Mouse (Mus musculus) cerebellum, adult 2 months (tissue): Measurements from ENCODE around the gene Raf1. TPM values are rescaled to one million over a fixed set of nuclear protein-coding genes. Genes with fewer than 3 reads are reported as not detected.

Source experiments
- DNase-seq, 2 experiments: peaks; one replicate each; pipeline ENCODE4 v3.0.0; 2021
- H3K27ac ChIP-seq: fragments of 200-500 bp; 2 replicates; pipeline ENCODE4 v1.5.1; 2012; ENCODE audit warnings: low read length, control low read depth, inconsistent platforms; ENCODE audit not compliant: insufficient read depth
- H3K27me3 ChIP-seq: fragments of 200-500 bp; 2 replicates; pipeline ENCODE4 v1.6.1; 2012; ENCODE audit warnings: inconsistent platforms, mild to moderate bottlenecking, low read length, moderate library complexity; ENCODE audit not compliant: control insufficient read depth, insufficient read depth
- H3K4me1 ChIP-seq: fragments of 200-500 bp; 2 replicates; pipeline ENCODE4 v1.6.1; 2011; ENCODE audit warnings: low read length; ENCODE audit not compliant: control insufficient read depth, insufficient read depth
- H3K4me3 ChIP-seq: fragments of 200-500 bp; replicated peaks from 2 replicates; pipeline ENCODE3; 2011; ENCODE audit warnings: mild to moderate bottlenecking, low read depth, low read length, control low read depth; ENCODE audit not compliant: insufficient read depth
- CTCF ChIP-seq: fragments of 200-500 bp; IDR thresholded peaks from 2 replicates; pipeline ENCODE4 v1.5.1; 2011; ENCODE audit warnings: low read depth, mild to moderate bottlenecking, control low read depth, low read length, moderate library complexity, borderline replicate concordance; ENCODE audit not compliant: insufficient read depth
- POLR2A ChIP-seq: fragments of 200-500 bp; IDR thresholded peaks from 2 replicates; pipeline ENCODE4 v1.6.1; 2011; ENCODE audit warnings: low read length, control low read depth, borderline replicate concordance; ENCODE audit not compliant: insufficient read depth
- WGBS: fragments of 180-500 bp; shearing (Covaris S2); methylation state at CpG from one replicate; pipeline ENCODE4 v1.1.7; 2018; 5-methylcytosine and 5-hydroxymethylcytosine counted together
- polyA plus RNA-seq: library from polyadenylated mRNA; depleted of rRNA; stranded (reverse); fragments of >200 nt; gene quantifications from 2 replicates; pipeline ENCODE4 v1.2.3, GENCODE M21; 2012; rRNA removed

Raf1 gene
- 148 and 152 TPM in 2 replicates for polyA plus RNA-seq

DNA sequence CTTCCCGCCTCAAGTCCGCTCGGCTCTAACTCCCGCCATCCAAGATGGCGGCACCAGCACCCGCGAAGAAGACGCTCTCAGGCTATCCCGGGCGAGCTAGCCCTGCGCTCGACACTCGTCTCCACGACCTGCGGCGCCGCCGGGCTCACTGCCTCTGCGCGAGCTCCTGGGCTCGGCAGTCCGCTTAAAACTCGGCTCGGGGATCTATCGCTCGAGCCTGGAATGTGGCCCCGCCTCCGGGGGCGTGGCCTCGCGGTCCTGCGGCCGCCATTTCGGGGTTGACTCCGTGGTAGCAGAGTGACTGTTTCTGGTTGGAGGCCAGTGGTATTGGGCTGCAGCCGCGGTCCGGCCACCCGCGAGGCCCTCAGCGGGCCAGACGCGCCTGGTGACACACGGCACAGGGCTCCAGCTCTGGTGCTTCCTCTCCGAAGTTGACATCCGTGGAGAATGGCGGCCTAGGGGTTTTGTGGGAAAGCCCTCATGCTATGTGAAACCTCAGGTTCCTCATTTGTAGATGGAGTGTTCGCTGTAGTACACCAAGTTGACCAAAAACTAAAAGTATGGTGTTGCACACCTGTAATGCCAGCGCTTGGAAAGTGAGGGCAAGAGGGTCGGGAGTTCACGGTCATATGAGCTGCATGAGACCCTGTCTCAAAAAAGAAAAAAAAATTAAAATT lies at the start of gene Raf1:
TSS of gene Raf1 (minus strand) at position 184 of the 677 bp plus-strand sequence.
- Histone ChIP-seq H3K4me1 (peaks cover 10% of the 10 kb centered on the region), H3K27ac (peak within 1 kb of the TSS; percentile 92), H3K27me3 (no peaks in the 10 kb centered on the region), H3K4me3 (peak within 1 kb of the TSS; percentile 95)
- peak; percentile 99 for DNase-seq
- under 1% methylated on average over 51 of the region's 51 CpGs for WGBS
- TF ChIP-seq POLR2A (no peak; the same call in none of the 2 replicates), CTCF (no peak)

DNA sequence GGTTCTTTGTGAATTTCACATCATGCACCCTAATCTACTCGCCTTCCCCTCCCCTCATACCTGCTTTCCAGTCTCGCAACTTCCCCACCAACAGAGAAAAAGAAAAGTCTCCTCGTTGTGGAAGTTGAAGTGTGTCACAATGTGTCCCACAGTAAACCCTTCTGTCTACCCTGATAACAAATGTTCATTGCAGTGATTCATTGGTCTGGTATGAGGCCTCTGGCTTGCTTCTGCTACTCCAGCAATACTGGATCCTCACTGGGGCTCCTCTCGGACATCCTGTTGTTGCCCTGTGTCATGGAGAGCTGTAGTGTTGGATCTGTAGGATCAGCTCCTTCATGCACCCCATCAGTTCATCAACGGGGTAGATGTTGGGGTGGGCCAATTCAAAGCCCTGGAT lies 45.8 kb upstream of the Raf1 start:
- H3K27me3 ChIP-seq: no peaks in the 10 kb centered on the region
- H3K4me1 ChIP-seq: no peaks in the 10 kb centered on the region
- WGBS: 76% methylated on average over 5 of the region's 5 CpGs
- no peak overlapping the region for H3K27ac ChIP-seq
- no peak for TF ChIP-seq POLR2A
- no peak for TF ChIP-seq CTCF
- H3K4me3 ChIP-seq: no peak overlapping the region
- DNase-seq: no peak

DNA sequence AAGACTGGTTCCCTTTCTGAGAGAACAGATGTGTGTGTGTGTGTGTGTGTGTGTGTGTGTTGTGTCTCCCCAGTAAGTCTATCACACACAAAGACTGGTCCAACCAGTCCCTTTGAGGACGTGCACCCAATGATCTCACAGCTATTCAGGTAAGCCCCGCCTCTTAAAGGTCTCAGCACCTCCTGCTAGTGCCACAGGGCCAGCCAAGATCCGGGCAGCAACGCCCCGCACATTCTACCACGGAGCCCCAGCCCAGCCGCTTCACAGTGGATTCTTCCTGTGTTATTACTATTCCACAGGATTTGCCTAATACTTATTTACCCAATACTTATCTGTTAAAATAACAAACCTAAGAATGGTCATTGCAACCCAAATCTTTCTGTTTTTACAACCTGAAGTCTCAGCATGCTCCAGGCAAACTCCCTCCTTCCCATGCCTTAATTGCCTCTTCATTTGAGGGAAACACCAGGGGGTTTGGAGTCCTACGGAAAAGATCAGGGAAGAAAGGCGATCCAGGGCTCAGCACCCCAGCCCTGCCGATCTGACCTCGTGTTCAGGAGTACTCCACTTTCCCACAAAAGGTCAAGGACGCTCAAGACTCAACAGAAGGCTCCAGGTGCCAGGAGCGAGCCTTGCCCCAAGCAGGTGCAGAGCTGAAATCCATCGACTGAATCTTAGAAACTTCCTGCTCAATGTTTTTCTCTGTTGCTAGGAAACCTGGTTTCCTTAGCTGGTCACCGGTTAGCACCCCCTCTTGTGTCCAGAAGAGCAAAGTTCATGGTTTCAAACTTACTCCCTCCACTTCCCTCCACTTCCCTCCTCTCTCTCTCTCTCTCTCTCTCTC lies 41.5 kb upstream of the Raf1 start:
- Histone ChIP-seq H3K4me3 (no peak overlapping the region), H3K27me3 (no peaks in the 10 kb centered on the region), H3K4me1 (no peaks in the 10 kb centered on the region), H3K27ac (no peak overlapping the region)
- TF ChIP-seq POLR2A: no peak
- TF ChIP-seq CTCF: no peak
- DNase-seq: no peak
- WGBS: 8% methylated on average over 15 of the region's 15 CpGs

DNA sequence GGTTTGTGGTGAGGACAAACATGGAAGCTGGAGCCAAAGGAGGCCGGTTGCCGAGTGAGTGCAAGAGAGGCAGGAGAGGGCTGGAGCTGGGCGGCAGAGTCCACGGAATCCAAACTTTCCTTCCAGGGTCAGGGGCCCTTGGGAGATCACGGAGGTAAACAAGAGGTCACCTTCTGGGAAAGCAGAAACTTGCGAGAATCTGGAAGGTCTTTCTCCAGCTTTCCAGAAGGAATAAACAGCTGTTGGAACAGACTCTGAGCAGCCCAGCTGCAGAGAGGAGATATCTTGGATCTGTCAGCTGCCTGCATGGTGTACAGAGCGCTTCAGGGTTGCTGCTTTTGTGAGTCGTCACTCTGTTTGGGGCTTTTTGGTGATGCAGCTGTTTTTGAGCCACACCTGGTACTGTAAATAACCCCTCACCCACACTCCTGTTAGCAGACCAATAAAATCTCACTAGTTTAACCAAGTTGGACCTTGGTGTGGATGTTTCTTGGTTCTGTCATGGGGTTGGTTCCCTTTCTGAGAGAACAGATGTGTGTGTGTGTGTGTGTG lies 40.7 kb upstream of the Raf1 start:
- Histone ChIP-seq H3K4me3 (no peak overlapping the region), H3K27ac (no peak overlapping the region), H3K4me1 (no peaks in the 10 kb centered on the region), H3K27me3 (no peaks in the 10 kb centered on the region)
- DNase-seq: no peak
- TF ChIP-seq CTCF (no peak), POLR2A (no peak)
- 33% methylated on average over 8 of the region's 8 CpGs for WGBS

DNA sequence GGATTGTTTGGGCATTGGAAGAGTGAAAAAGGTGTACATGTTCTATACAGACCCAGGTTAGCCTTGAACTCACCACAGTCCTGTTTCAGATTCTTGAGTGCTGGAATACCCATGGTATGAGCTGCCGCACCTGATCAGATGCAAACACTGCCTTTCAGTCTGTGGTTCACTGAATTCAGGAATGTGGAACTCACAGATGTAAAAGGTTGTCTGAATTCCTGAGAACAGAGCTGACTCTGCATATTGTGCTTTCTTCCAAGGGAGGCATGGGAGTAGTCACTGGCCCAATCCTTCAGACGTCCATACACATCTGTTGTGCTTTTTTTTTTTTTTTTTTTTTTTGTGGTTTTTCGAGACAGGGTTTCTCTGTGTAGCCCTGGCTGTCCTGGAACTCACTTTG lies 34.8 kb upstream of the Raf1 start:
- Histone ChIP-seq H3K27ac (no peak overlapping the region), H3K4me3 (no peak overlapping the region), H3K27me3 (no peaks in the 10 kb centered on the region), H3K4me1 (no peaks in the 10 kb centered on the region)
- no peak for DNase-seq
- 65% methylated on average over 3 of the region's 3 CpGs for WGBS
- TF ChIP-seq POLR2A (no peak), CTCF (no peak)

DNA sequence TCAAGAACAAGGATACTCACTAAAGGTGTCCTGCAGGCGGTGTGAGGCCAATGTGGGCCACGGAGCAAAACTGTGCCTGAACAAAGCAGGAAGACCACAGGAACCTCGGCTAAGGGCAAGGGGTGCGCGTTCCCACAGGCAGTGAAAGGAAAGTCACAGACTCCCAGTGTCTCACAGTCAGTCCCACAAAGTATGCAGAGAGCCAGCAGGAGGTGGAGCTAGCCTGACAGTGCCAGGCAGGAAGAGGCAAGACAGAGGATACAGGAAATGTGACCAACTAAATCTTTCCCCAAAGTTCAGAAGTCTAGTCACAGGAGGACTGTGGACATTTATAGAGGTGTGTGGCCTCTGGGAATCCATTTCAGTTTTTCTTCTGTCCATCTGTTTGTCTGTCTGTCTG lies 26.5 kb upstream of the Raf1 start:
- Histone ChIP-seq H3K4me1 (no peaks in the 10 kb centered on the region; the same call in 1 of the 2 replicates), H3K27ac (no peak overlapping the region), H3K4me3 (no peak overlapping the region), H3K27me3 (no peaks in the 10 kb centered on the region)
- no peak for TF ChIP-seq CTCF
- no peak for TF ChIP-seq POLR2A
- 58% methylated on average over 5 of the region's 5 CpGs for WGBS
- no peak for DNase-seq

DNA sequence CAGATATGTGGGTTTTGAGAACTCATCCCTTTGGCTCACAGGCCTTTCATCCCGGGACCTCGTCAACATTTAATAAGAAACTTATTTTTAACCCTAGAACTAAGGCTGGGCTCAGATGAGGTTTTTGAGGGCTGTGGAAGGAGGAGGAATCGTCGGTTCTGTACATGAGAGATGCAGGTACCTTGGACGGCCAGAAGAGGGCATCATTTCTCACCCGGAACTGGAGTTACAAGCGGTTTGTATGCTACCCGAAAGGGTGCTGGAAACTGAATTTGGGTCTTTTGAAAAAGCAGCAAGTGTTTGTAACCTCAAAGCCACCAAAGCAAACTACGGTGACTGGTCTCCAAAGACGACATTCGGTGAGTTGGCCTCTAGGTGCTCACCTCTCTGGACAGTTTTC lies 24.9 kb upstream of the Raf1 start:
- Histone ChIP-seq H3K27me3 (no peaks in the 10 kb centered on the region), H3K27ac (no peak overlapping the region), H3K4me1 (no peaks in the 10 kb centered on the region; the same call in 1 of the 2 replicates), H3K4me3 (no peak overlapping the region)
- WGBS: 59% methylated on average over 11 of the region's 11 CpGs
- 0 out of 2 replicates have a peak, but pooled peaks have one; percentile 11 for TF ChIP-seq CTCF
- TF ChIP-seq POLR2A: no peak
- DNase-seq: no peak

DNA sequence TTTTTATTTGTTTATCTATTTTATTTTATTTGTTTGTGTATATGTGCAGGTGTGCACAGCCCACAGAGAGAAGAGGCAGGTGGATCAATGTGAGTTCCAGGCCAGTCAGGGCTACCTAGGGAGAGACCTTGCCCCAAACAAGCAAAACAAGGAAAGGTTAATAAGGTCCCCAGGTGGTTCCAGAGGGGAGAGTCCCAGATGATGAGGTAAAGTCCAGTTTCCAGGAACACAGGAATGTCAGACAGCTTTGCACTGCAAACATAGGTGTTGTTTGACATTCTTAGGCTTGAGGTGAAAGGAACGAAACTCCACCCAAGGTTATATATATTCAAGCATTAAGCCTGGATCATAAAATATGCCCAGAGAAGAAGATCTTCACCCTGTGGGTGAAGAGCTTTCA lies 24.3 kb upstream of the Raf1 start:
- DNase-seq: no peak
- no peak overlapping the region for H3K4me3 ChIP-seq
- H3K27me3 ChIP-seq: no peaks in the 10 kb centered on the region
- H3K4me1 ChIP-seq: no peaks in the 10 kb centered on the region; the same call in 1 of the 2 replicates
- 94% methylated on average over 1 of the region's 1 CpGs for WGBS
- no peak for TF ChIP-seq POLR2A
- no peak for TF ChIP-seq CTCF
- H3K27ac ChIP-seq: no peak overlapping the region
